Mouse (Mus musculus) liver, adult 2 months (tissue): Measurements from ENCODE around the gene Slc41a2. TPM values are rescaled to one million over a fixed set of nuclear protein-coding genes. Genes with fewer than 3 reads are reported as not detected.

ENCODE experiments used
- DNase-seq: peaks from one replicate; pipeline ENCODE4 v3.0.0-alpha.2; 2011; ENCODE audit warnings: low read depth, low spot score; ENCODE audit errors: extremely low read depth
- H3K27ac ChIP-seq: fragments of 200-500 bp; replicated peaks from 2 replicates; pipeline ENCODE4 v1.5.1; 2012; ENCODE audit warnings: low read depth, mild to moderate bottlenecking, control low read depth, inconsistent platforms, low read length; ENCODE audit not compliant: insufficient read depth
- H3K27me3 ChIP-seq: fragments of 200-500 bp; 2 replicates; pipeline ENCODE4 v1.6.1; 2012; ENCODE audit warnings: mild to moderate bottlenecking, moderate library complexity, low read length, inconsistent platforms; ENCODE audit not compliant: control insufficient read depth, insufficient read depth
- H3K36me3 ChIP-seq: fragments of 200-500 bp; 2 replicates; pipeline ENCODE4 v1.6.1; 2012; ENCODE audit warnings: low read length, inconsistent platforms; ENCODE audit not compliant: control insufficient read depth, insufficient read depth
- H3K4me1 ChIP-seq: fragments of 200-500 bp; 2 replicates; pipeline ENCODE4 v1.6.1; 2011; ENCODE audit warnings: low read length; ENCODE audit not compliant: control insufficient read depth, insufficient read depth
- H3K4me3 ChIP-seq: fragments of 200-500 bp; 2 replicates; pipeline ENCODE4 v1.5.1; 2011; ENCODE audit warnings: low read depth, mild to moderate bottlenecking, control low read depth, low read length, moderate library complexity; ENCODE audit not compliant: insufficient read depth
- H3K79me2 ChIP-seq: fragments of 200-500 bp; 2 replicates; pipeline ENCODE4 v1.6.1; 2012; ENCODE audit warnings: inconsistent platforms, mild to moderate bottlenecking, low read length, moderate library complexity; ENCODE audit not compliant: control insufficient read depth, insufficient read depth
- H3K9ac ChIP-seq: fragments of 200-500 bp; 2 replicates; pipeline ENCODE4 v1.6.1; 2012; ENCODE audit warnings: low read depth, mild to moderate bottlenecking, control low read depth, inconsistent platforms, low read length
- CTCF ChIP-seq: fragments of 200-500 bp; IDR thresholded peaks from 2 replicates; pipeline ENCODE4 v1.5.1; 2011; ENCODE audit warnings: low read depth, low read length, control low read depth
- POLR2A ChIP-seq: fragments of 200-500 bp; IDR thresholded peaks from 2 replicates; pipeline ENCODE4 v1.6.1; 2011; ENCODE audit warnings: low read length, control low read depth; ENCODE audit not compliant: insufficient read depth; ENCODE audit errors: extremely low read depth
- WGBS: fragments of 180-500 bp; shearing (Covaris S2); methylation state at CpG from one replicate; pipeline ENCODE4 v1.1.7; 2018; 5-methylcytosine and 5-hydroxymethylcytosine counted together
- polyA plus RNA-seq: library from polyadenylated mRNA; depleted of rRNA; stranded (reverse); fragments of >200 nt; gene quantifications from 2 replicates; pipeline ENCODE4 v1.2.3, GENCODE M21; 2012
- total RNA-seq: library from RNA; depleted of rRNA; stranded (reverse); fragments of >200 nt; gene quantifications from 2 replicates; pipeline ENCODE4 v1.2.3, GENCODE M21; 2014

The Slc41a2 gene
- total and polyA plus RNA-seq, 2 experiments = 4.3 to 7.4 TPM

- no peak for TF ChIP-seq POLR2A
- no peak for TF ChIP-seq CTCF
- 98% methylated on average over 4 of the region's 4 CpGs for WGBS
- no peak for DNase-seq
- Histone ChIP-seq H3K79me2 (no peaks in the 10 kb centered on the region), H3K27ac (no peak overlapping the region), H3K9ac (no peak overlapping the region), H3K27me3 (no peaks in the 10 kb centered on the region), H3K4me1 (no peaks in the 10 kb centered on the region), H3K4me3 (no peak overlapping the region), H3K36me3 (0 out of 2 replicates have a peak, but pooled peaks cover 6% of the 10 kb centered on the region)
Measured at GRCm38 (mm10) chr10:83284916-83285315, 52.8 kb downstream of the Slc41a2 start.

- no peaks in the 10 kb centered on the region for H3K36me3 ChIP-seq
- H3K79me2 ChIP-seq = no peaks in the 10 kb centered on the region
- 85% methylated on average over 13 of the region's 13 CpGs for WGBS
- no peaks in the 10 kb centered on the region for H3K4me1 ChIP-seq
- TF ChIP-seq CTCF (no peak), POLR2A (no peak)
- no peak overlapping the region for H3K4me3 ChIP-seq
- no peaks in the 10 kb centered on the region for H3K27me3 ChIP-seq
- no peak overlapping the region for H3K9ac ChIP-seq
- H3K27ac ChIP-seq = no peak overlapping the region
- no peak for DNase-seq
Measured at GRCm38 (mm10) chr10:83266731-83267130, 71.0 kb downstream of the Slc41a2 start.

- Histone ChIP-seq H3K79me2 (no peaks in the 10 kb centered on the region), H3K27me3 (no peaks in the 10 kb centered on the region), H3K4me3 (no peak overlapping the region), H3K9ac (no peak overlapping the region), H3K27ac (no peak overlapping the region), H3K4me1 (no peaks in the 10 kb centered on the region), H3K36me3 (no peaks in the 10 kb centered on the region)
- WGBS = 93% methylated on average over 5 of the region's 5 CpGs
- TF ChIP-seq CTCF (no peak), POLR2A (no peak)
- no peak for DNase-seq
Measured at GRCm38 (mm10) chr10:83266241-83266640, 71.4 kb downstream of the Slc41a2 start.

GRCm38 (mm10) chr10:83264680-83265079, 73.0 kb downstream of the Slc41a2 start:
- no peak overlapping the region for H3K27ac ChIP-seq
- H3K9ac ChIP-seq = no peak overlapping the region
- H3K36me3 ChIP-seq = no peaks in the 10 kb centered on the region
- no peaks in the 10 kb centered on the region for H3K79me2 ChIP-seq
- no peak for DNase-seq
- TF ChIP-seq POLR2A (no peak), CTCF (no peak)
- no peaks in the 10 kb centered on the region for H3K27me3 ChIP-seq
- no peaks in the 10 kb centered on the region for H3K4me1 ChIP-seq
- WGBS = 73% methylated on average over 8 of the region's 8 CpGs
- no peak overlapping the region for H3K4me3 ChIP-seq

- Histone ChIP-seq H3K4me3 (no peak overlapping the region), H3K27me3 (no peaks in the 10 kb centered on the region), H3K79me2 (no peaks in the 10 kb centered on the region), H3K4me1 (no peaks in the 10 kb centered on the region), H3K27ac (no peak overlapping the region), H3K9ac (no peak overlapping the region), H3K36me3 (no peaks in the 10 kb centered on the region)
- WGBS = 28% methylated on average over 2 of the region's 2 CpGs
- TF ChIP-seq POLR2A = no peak
- no peak for DNase-seq
Measured at GRCm38 (mm10) chr10:83264056-83264455, 73.6 kb downstream of the Slc41a2 start.

- no peaks in the 10 kb centered on the region for H3K27me3 ChIP-seq
- H3K27ac ChIP-seq = no peak overlapping the region
- H3K4me1 ChIP-seq = no peaks in the 10 kb centered on the region
- H3K79me2 ChIP-seq = no peaks in the 10 kb centered on the region
- TF ChIP-seq CTCF (no peak), POLR2A (no peak)
- H3K4me3 ChIP-seq = no peak overlapping the region
- no peak overlapping the region for H3K9ac ChIP-seq
- DNase-seq = no peak
- no peaks in the 10 kb centered on the region for H3K36me3 ChIP-seq
- WGBS = 23% methylated on average over 4 of the region's 4 CpGs
Measured at GRCm38 (mm10) chr10:83261264-83261663, 76.4 kb downstream of the Slc41a2 start.
